Mouse (Mus musculus): ENCODE data around the gene Gm4924.
A peak's percentile ranks its signal among the peaks of the same experiment; 100 is the strongest.

Gene Gm4924

GRCm38 (mm10) chr10:82354083-82355010 lies at the start of gene Gm4924:
TSS of gene Gm4924 (plus strand) at chr10:82354255.
- peak; percentile 74 to 75 for DNase-seq (ENCODE audit: low spot score in 2 of 2)

GRCm38 (mm10) chr10:82316482-82316881 lies 37.6 kb upstream of the Gm4924 start, which contains the start of gene 4932415D10Rik:
TSS of gene 4932415D10Rik (minus strand) at chr10:82316582.
- DNase-seq (ENCODE audit: low spot score in 2 of 2): no peak

- no peak for DNase-seq (ENCODE audit: low spot score in 2 of 2)
These were observed 33.9 kb upstream of the Gm4924 start for GRCm38 (mm10) chr10:82320134-82320533.

- DNase-seq (ENCODE audit: low spot score in 2 of 2): no peak
These were observed 24.2 kb upstream of the Gm4924 start for GRCm38 (mm10) chr10:82329826-82330225.

GRCm38 (mm10) chr10:82355401-82355800 lies 1.3 kb downstream of the Gm4924 start:
- no peak for DNase-seq (ENCODE audit: low spot score in 2 of 2)

- no peak for DNase-seq (ENCODE audit: low spot score in 2 of 2)
These were observed 7.9 kb downstream of the Gm4924 start for GRCm38 (mm10) chr10:82361911-82362310.

- no peak for DNase-seq (ENCODE audit: low spot score in 2 of 2)
These were observed 28.9 kb downstream of the Gm4924 start for GRCm38 (mm10) chr10:82382992-82383391.

GRCm38 (mm10) chr10:82409511-82409910 lies 55.5 kb downstream of the Gm4924 start:
- DNase-seq (ENCODE audit: low spot score in 2 of 2): no peak

GRCm38 (mm10) chr10:82423631-82424030 lies 69.6 kb downstream of the Gm4924 start:
- no peak for DNase-seq (ENCODE audit: low spot score in 2 of 2)
